Mouse (Mus musculus) CH12.LX (cell line): ENCODE results near the gene Itih4. TPM values are rescaled to one million over a fixed set of nuclear protein-coding genes. Genes with fewer than 3 reads are reported as not detected.

Experiments used
- DNase-seq: peaks from one replicate; pipeline ENCODE4 v3.0.0-alpha.2; 2013; ENCODE audit errors: extremely low read depth
- H3K27ac ChIP-seq: 2 replicates; pipeline ENCODE4 v1.5.1; 2012; ENCODE audit warnings: low read depth, mild to moderate bottlenecking, control low read depth, moderate library complexity; ENCODE audit not compliant: insufficient read depth
- H3K27me3 ChIP-seq: replicated peaks from 2 replicates; pipeline ENCODE3; 2012; ENCODE audit warnings: inconsistent platforms
- H3K36me3 ChIP-seq, 2 experiments: replicated peaks in 1 of 2; 2 replicates each; pipeline versions ENCODE3 to v1.6.1; 2012; ENCODE audit warnings: inconsistent platforms in 1 of 2, low read length in 1 of 2, mild to moderate bottlenecking in 1 of 2, mixed read lengths in 1 of 2, moderate library complexity in 1 of 2; ENCODE audit not compliant: control insufficient read depth in 1 of 2, insufficient read depth in 1 of 2
- H3K4me1 ChIP-seq, 2 experiments: 2 replicates each; pipeline ENCODE4 v1.6.1; 2012; ENCODE audit warnings: inconsistent platforms in 1 of 2, moderate library complexity in 1 of 2; ENCODE audit not compliant: insufficient read depth in 2 of 2, control insufficient read depth in 1 of 2
- H3K4me2 ChIP-seq: 2 replicates; pipeline ENCODE4 v1.6.1; 2012; ENCODE audit warnings: low read depth, mild to moderate bottlenecking, control low read depth; ENCODE audit not compliant: poor library complexity, insufficient read depth, severe bottlenecking
- H3K4me3 ChIP-seq, 3 experiments: fragments of 150-350 bp in 1 of 3; sonication (generic) in 1 of 3; replicated peaks in 1 of 3; 2 replicates each; pipeline versions ENCODE3 to v1.5.1; 2011 to 2012; ENCODE audit warnings: low read depth in 2 of 3, low read length in 2 of 3, mild to moderate bottlenecking in 2 of 3, moderate library complexity in 2 of 3, control low read depth in 1 of 3, improper control_type of control experiment in 1 of 3, inconsistent platforms in 1 of 3, mixed read lengths in 1 of 3; ENCODE audit not compliant: poor library complexity in 1 of 3
- H3K79me2 ChIP-seq: replicated peaks from 2 replicates; pipeline ENCODE4 v1.6.1; 2012; ENCODE audit warnings: mild to moderate bottlenecking, moderate library complexity; ENCODE audit not compliant: control insufficient read depth, poor library complexity, insufficient read depth, severe bottlenecking; ENCODE audit errors: extremely low read depth
- H3K9ac ChIP-seq: 2 replicates; pipeline ENCODE4 v1.6.1; 2012; ENCODE audit warnings: low read depth, mild to moderate bottlenecking, control low read depth, moderate library complexity; ENCODE audit not compliant: insufficient read depth
- H3K9me3 ChIP-seq: replicated peaks from 2 replicates; pipeline ENCODE3; 2012; ENCODE audit warnings: low read length, inconsistent platforms, mixed read lengths
- BHLHE40 ChIP-seq: IDR thresholded peaks from 2 replicates; pipeline ENCODE4 v1.6.1; 2011; ENCODE audit warnings: mild to moderate bottlenecking, low read depth, low read length, improper control_type of control experiment
- CHD2 ChIP-seq: IDR thresholded peaks from 2 replicates; pipeline ENCODE4 v1.6.1; 2011; ENCODE audit warnings: low read length, improper control_type of control experiment
- CTCF ChIP-seq, 2 experiments: IDR thresholded peaks in 1 of 2; conservative IDR thresholded peaks in 1 of 2; 2 replicates each; pipeline ENCODE4 v1.5.1; 2011 to 2012; ENCODE audit warnings: low read depth in 2 of 2, low read length in 2 of 2, improper control_type of control experiment in 1 of 2, inconsistent platforms in 1 of 2, mild to moderate bottlenecking in 1 of 2, moderate library complexity in 1 of 2
- E2F4 ChIP-seq: IDR thresholded peaks from 2 replicates; pipeline ENCODE4 v1.6.1; 2011; ENCODE audit warnings: low read depth, low read length, improper control_type of control experiment; ENCODE audit not compliant: insufficient replicate concordance
- ELF1 ChIP-seq: IDR thresholded peaks from 2 replicates; pipeline ENCODE4 v1.6.1; 2014; ENCODE audit warnings: low read depth, mild to moderate bottlenecking, inconsistent platforms, low read length, improper control_type of control experiment
- ETS1 ChIP-seq: conservative IDR thresholded peaks from 2 replicates; pipeline ENCODE4 v1.6.1; 2012; ENCODE audit warnings: low read depth, mild to moderate bottlenecking, inconsistent platforms, low read length, improper control_type of control experiment, moderate library complexity
- JUN ChIP-seq: IDR thresholded peaks from 2 replicates; pipeline ENCODE4 v1.6.1; 2011; ENCODE audit warnings: low read depth, mild to moderate bottlenecking, low read length, improper control_type of control experiment, moderate library complexity; ENCODE audit not compliant: insufficient read depth
- MEF2A ChIP-seq: IDR thresholded peaks from 2 replicates; pipeline ENCODE4 v1.6.1; 2014; ENCODE audit warnings: low read depth, mild to moderate bottlenecking, inconsistent platforms, low read length, improper control_type of control experiment, borderline replicate concordance
- MYC ChIP-seq: IDR thresholded peaks from 2 replicates; pipeline ENCODE4 v1.6.1; 2011; ENCODE audit warnings: low read depth, mild to moderate bottlenecking, improper control_type of control experiment, low read length
- NRF1 ChIP-seq: IDR thresholded peaks from 2 replicates; pipeline ENCODE4 v1.6.1; 2014; ENCODE audit warnings: low read depth, mild to moderate bottlenecking, inconsistent platforms, low read length, improper control_type of control experiment, moderate library complexity
- PAX5 ChIP-seq: IDR thresholded peaks from 2 replicates; pipeline ENCODE4 v1.6.1; 2012; ENCODE audit warnings: low read length, inconsistent platforms, mixed read lengths
- POLR2A ChIP-seq: IDR thresholded peaks from 2 replicates; pipeline ENCODE4 v1.6.1; 2011; ENCODE audit warnings: low read depth, mild to moderate bottlenecking, improper control_type of control experiment, low read length
- POLR2AphosphoS2 ChIP-seq: IDR thresholded peaks from 2 replicates; pipeline ENCODE4 v1.6.1; 2011; ENCODE audit warnings: low read depth, low read length, improper control_type of control experiment
- RCOR1 ChIP-seq: conservative IDR thresholded peaks from 2 replicates; pipeline ENCODE4 v1.6.1; 2012; ENCODE audit warnings: low read depth, mild to moderate bottlenecking, inconsistent platforms, low read length, improper control_type of control experiment
- USF2 ChIP-seq: conservative IDR thresholded peaks from 2 replicates; pipeline ENCODE4 v1.6.1; 2011; ENCODE audit warnings: low read depth, low read length, improper control_type of control experiment
- ZKSCAN1 ChIP-seq: IDR thresholded peaks from 2 replicates; pipeline ENCODE4 v1.6.1; 2012; ENCODE audit warnings: low read depth, inconsistent platforms, low read length, improper control_type of control experiment, borderline replicate concordance
- ZMIZ1 ChIP-seq: IDR thresholded peaks from 2 replicates; pipeline ENCODE4 v1.6.1; 2012; ENCODE audit warnings: low read depth, mild to moderate bottlenecking, inconsistent platforms, low read length, improper control_type of control experiment
- ZNF384 ChIP-seq: IDR thresholded peaks from 2 replicates; pipeline ENCODE4 v1.6.1; 2012; ENCODE audit warnings: low read depth, low read length, improper control_type of control experiment, inconsistent platforms
- dilution Hi-C: fragments of 300-500 bp; cut with MboI; formaldehyde crosslinking; loops from 2 replicates; pipeline ENCODE4 v1.14.3; 2020; ENCODE audit warnings: low sequenced_read_pairs; ENCODE audit not compliant: extremely low pct_unique_long_range_greater_than_20kb, extremely low pct_ligation_motif_present
- in situ Hi-C: fragments of 300-500 bp; cut with MboI; formaldehyde crosslinking; loops from 3 replicates; pipeline ENCODE4 v1.14.3; 2019; ENCODE audit warnings: low sequenced_read_pairs, low pct_ligation_motif_present, low pct_unique_long_range_greater_than_20kb, mixed read lengths
- polyA plus RNA-seq: library from polyadenylated mRNA; unstranded; fragments of >175 nt; gene quantifications from 2 replicates; pipeline ENCODE4 v1.2.1, GENCODE M21; 2012; ENCODE audit warnings: low read depth; ENCODE audit not compliant: insufficient read length
- total RNA-seq, 2 experiments: library from RNA; depleted of rRNA; stranded (reverse); fragments of 300-350 nt in 1 of 2; fragments of >200 nt in 1 of 2; gene quantifications; 2 replicates each; pipeline ENCODE4 v1.2.3; 2012 to 2014

Gene Itih4
- total and polyA plus RNA-seq, 3 experiments: not detected

GRCm38 (mm10) chr14:30868826-30869225 lies 17.4 kb upstream of the Itih4 start:
- TF ChIP-seq CTCF (conservative IDR thresholded peaks at IDR 0.05 in 1 of 2, IDR thresholded peaks at IDR 0.05 in 1 of 2; ENCODE audit: low read depth in 2 of 2, low read length in 2 of 2) (no peak), JUN (no peak), MYC (no peak), ETS1 (no peak), RCOR1 (no peak), BHLHE40 (no peak), ZMIZ1 (no peak), USF2 (no peak)
- H3K9me3 ChIP-seq: no peaks in the 10 kb centered on the region
- DNase-seq: no peak
- no peak overlapping the region for H3K9ac ChIP-seq
- in situ Hi-C loops (no loop called here), dilution Hi-C loops (no loop called here)
- H3K4me3 ChIP-seq: no peak overlapping the region
- peaks cover 0 to 18% of the 10 kb centered on the region in 2 experiments; a peak in 2 of 4 replicates for H3K4me1 ChIP-seq
- peaks cover 45 to 97% of the 10 kb centered on the region in 2 experiments for H3K36me3 ChIP-seq
- no peaks in the 10 kb centered on the region for H3K79me2 ChIP-seq
- no peak overlapping the region for H3K4me2 ChIP-seq
- no peak overlapping the region for H3K27ac ChIP-seq
- no peaks in the 10 kb centered on the region for H3K27me3 ChIP-seq

DNA sequence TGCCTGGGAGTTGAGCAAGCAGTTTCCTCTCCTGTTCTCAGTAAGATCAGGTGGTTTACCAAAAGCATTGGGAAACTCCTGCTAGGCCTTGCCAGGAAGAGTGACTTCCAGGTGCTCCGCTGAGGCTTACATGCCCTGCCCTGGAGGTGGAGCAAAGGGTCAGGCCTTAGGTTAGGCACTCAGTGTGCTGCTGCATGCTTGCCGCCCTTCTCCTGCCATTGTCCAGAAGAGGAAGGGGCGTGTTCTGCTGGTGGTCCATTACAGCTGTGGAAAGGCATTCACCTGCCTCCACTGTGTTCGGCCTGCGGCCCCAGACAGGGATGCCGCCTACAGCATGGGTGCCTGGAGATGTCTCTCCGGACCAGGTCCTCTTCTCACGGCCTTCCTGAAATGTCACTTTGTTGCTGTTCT lies 16.9 kb upstream of the Itih4 start:
- Histone ChIP-seq H3K9me3 (no peaks in the 10 kb centered on the region), H3K9ac (no peak overlapping the region), H3K36me3 (peaks cover 51 to 97% of the 10 kb centered on the region in 2 experiments), H3K27ac (no peak overlapping the region), H3K79me2 (no peaks in the 10 kb centered on the region), H3K27me3 (no peaks in the 10 kb centered on the region), H3K4me3 (no peak overlapping the region), H3K4me2 (no peak overlapping the region), H3K4me1 (peaks cover 0 to 18% of the 10 kb centered on the region in 2 experiments; a peak in 2 of 4 replicates)
- TF ChIP-seq PAX5 (no peak), MEF2A (no peak), E2F4 (no peak), CHD2 (no peak), USF2 (no peak), ZNF384 (no peak), POLR2AphosphoS2 (no peak), ZKSCAN1 (no peak), RCOR1 (no peak), ZMIZ1 (no peak), POLR2A (no peak), NRF1 (no peak), ELF1 (no peak)
- in situ Hi-C loops: no loop called here
- DNase-seq: no peak
- dilution Hi-C loops: no loop called here
